Mouse (Mus musculus) kidney, adult 2 months (tissue): ENCODE results near the gene Hap1. TPM values are rescaled to one million over a fixed set of nuclear protein-coding genes. Genes with fewer than 3 reads are reported as not detected.

Source experiments
- DNase-seq: peaks from one replicate; pipeline ENCODE4 v3.0.0; 2021
- H3K27ac ChIP-seq: fragments of 200-500 bp; 2 replicates; pipeline ENCODE4 v1.5.1; 2012; ENCODE audit warnings: low read depth, low read length, control low read depth, inconsistent platforms; ENCODE audit not compliant: insufficient read depth
- H3K27me3 ChIP-seq: fragments of 200-500 bp; replicated peaks from 2 replicates; pipeline ENCODE4 v1.6.1; 2012; ENCODE audit warnings: mild to moderate bottlenecking, moderate library complexity, low read length, inconsistent platforms; ENCODE audit not compliant: control insufficient read depth, insufficient read depth
- H3K36me3 ChIP-seq: fragments of 200-500 bp; 2 replicates; pipeline ENCODE4 v1.6.1; 2012; ENCODE audit warnings: mild to moderate bottlenecking, moderate library complexity, low read length, inconsistent platforms; ENCODE audit not compliant: control insufficient read depth, insufficient read depth
- H3K4me1 ChIP-seq: fragments of 200-500 bp; 2 replicates; pipeline ENCODE4 v1.6.1; 2011; ENCODE audit warnings: low read length; ENCODE audit not compliant: control insufficient read depth, insufficient read depth
- H3K4me3 ChIP-seq: fragments of 200-500 bp; 2 replicates; pipeline ENCODE4 v1.5.1; 2011; ENCODE audit warnings: mild to moderate bottlenecking, low read depth, low read length, control low read depth; ENCODE audit not compliant: insufficient read depth
- CTCF ChIP-seq: fragments of 200-500 bp; conservative IDR thresholded peaks from 2 replicates; pipeline ENCODE4 v1.5.1; 2011; ENCODE audit warnings: low read depth, mild to moderate bottlenecking, control low read depth, low read length, moderate library complexity, mixed read lengths; ENCODE audit not compliant: insufficient read depth, insufficient read length
- POLR2A ChIP-seq: fragments of 200-500 bp; IDR thresholded peaks from one replicate; pipeline ENCODE4 v1.6.1; 2011; ENCODE audit warnings: low read depth, low read length, control low read depth
- WGBS: fragments of 180-500 bp; shearing (Covaris S2); methylation state at CpG from one replicate; pipeline ENCODE4 v1.1.7; 2018; 5-methylcytosine and 5-hydroxymethylcytosine counted together
- polyA plus RNA-seq: library from polyadenylated mRNA; depleted of rRNA; stranded (reverse); fragments of >200 nt; gene quantifications from 2 replicates; pipeline ENCODE4 v1.2.3, GENCODE M21; 2012

Gene Hap1
- polyA plus RNA-seq, 1 experiment = 3.6 TPM

GRCm38 (mm10) chr11:100395200-100395599, 39.3 kb upstream of the Hap1 start:
- Histone ChIP-seq H3K36me3 (no peaks in the 10 kb centered on the region), H3K27me3 (no peaks in the 10 kb centered on the region), H3K4me1 (peaks cover 47% of the 10 kb centered on the region), H3K27ac (peak overlapping the region; percentile 95), H3K4me3 (peak overlapping the region; percentile 86)
- TF ChIP-seq POLR2A (no peak), CTCF (no peak)
- DNase-seq = peak; percentile 98
- WGBS = under 1% methylated on average over 11 of the region's 11 CpGs

- peak; percentile 73 for DNase-seq
- H3K36me3 ChIP-seq = no peaks in the 10 kb centered on the region
- peak overlapping the region; percentile 95 for H3K27ac ChIP-seq
- WGBS = 25% methylated on average over 5 of the region's 5 CpGs
- TF ChIP-seq CTCF = no peak
- TF ChIP-seq POLR2A = no peak
- no peaks in the 10 kb centered on the region for H3K27me3 ChIP-seq
- H3K4me1 ChIP-seq = peaks cover 51% of the 10 kb centered on the region
- H3K4me3 ChIP-seq = peak overlapping the region; percentile 86
Observed at GRCm38 (mm10) chr11:100394353-100395074, 38.6 kb upstream of the Hap1 start.

GRCm38 (mm10) chr11:100393733-100394132, 37.8 kb upstream of the Hap1 start:
- DNase-seq = peak; percentile 46
- no peak overlapping the region for H3K4me3 ChIP-seq
- 0 out of 2 replicates have a peak overlapping the region, but pooled peaks have one; percentile 33 for H3K27ac ChIP-seq
- 43% methylated on average over 7 of the region's 7 CpGs for WGBS
- H3K4me1 ChIP-seq = peaks cover 55% of the 10 kb centered on the region
- H3K36me3 ChIP-seq = no peaks in the 10 kb centered on the region
- no peaks in the 10 kb centered on the region for H3K27me3 ChIP-seq
- TF ChIP-seq POLR2A (no peak), CTCF (no peak)

- peak overlapping the region; percentile 33; the same call in 1 of the 2 replicates for H3K27ac ChIP-seq
- peaks cover 59% of the 10 kb centered on the region for H3K4me1 ChIP-seq
- H3K4me3 ChIP-seq = no peak overlapping the region
Observed at GRCm38 (mm10) chr11:100392958-100393357, 37.0 kb upstream of the Hap1 start.

GRCm38 (mm10) chr11:100391884-100392345, 36.0 kb upstream of the Hap1 start:
- Histone ChIP-seq H3K36me3 (no peaks in the 10 kb centered on the region), H3K4me3 (no peak overlapping the region), H3K4me1 (peaks cover 68% of the 10 kb centered on the region), H3K27ac (peak overlapping the region; percentile 21; the same call in 1 of the 2 replicates), H3K27me3 (no peaks in the 10 kb centered on the region)
- DNase-seq = no peak
- 65% methylated on average over 7 of the region's 7 CpGs for WGBS
- no peak for TF ChIP-seq CTCF
- no peak for TF ChIP-seq POLR2A

More at GRCm38 (mm10) chr11:100392958-100393357, 37.0 kb upstream of the Hap1 start:
- Histone ChIP-seq H3K27me3 (no peaks in the 10 kb centered on the region), H3K36me3 (no peaks in the 10 kb centered on the region)
- WGBS = 63% methylated on average over 5 of the region's 5 CpGs
- DNase-seq = no peak
- TF ChIP-seq CTCF (no peak), POLR2A (no peak)

- no peak overlapping the region for H3K4me3 ChIP-seq
- no peaks in the 10 kb centered on the region for H3K27me3 ChIP-seq
- H3K36me3 ChIP-seq = no peaks in the 10 kb centered on the region
- no peak for TF ChIP-seq POLR2A
- no peak for TF ChIP-seq CTCF
- DNase-seq = peak; percentile 92
- 32% methylated on average over 9 of the region's 9 CpGs for WGBS
- H3K27ac ChIP-seq = peak overlapping the region; percentile 73
- H3K4me1 ChIP-seq = peaks cover 73% of the 10 kb centered on the region
Observed at GRCm38 (mm10) chr11:100391081-100391883, 35.4 kb upstream of the Hap1 start.

GRCm38 (mm10) chr11:100389931-100390445, 34.1 kb upstream of the Hap1 start:
- peak; percentile 87 for DNase-seq
- no peak overlapping the region for H3K4me3 ChIP-seq
- H3K27ac ChIP-seq = peak overlapping the region; percentile 73
- no peaks in the 10 kb centered on the region for H3K27me3 ChIP-seq
- no peak for TF ChIP-seq CTCF
- TF ChIP-seq POLR2A = no peak
- peaks cover 8% of the 10 kb centered on the region for H3K36me3 ChIP-seq
- peaks cover 69% of the 10 kb centered on the region for H3K4me1 ChIP-seq
- 28% methylated on average over 8 of the region's 8 CpGs for WGBS
